ENCODE assay signal across 12 mouse cellular contexts in the genomic region with DNA sequence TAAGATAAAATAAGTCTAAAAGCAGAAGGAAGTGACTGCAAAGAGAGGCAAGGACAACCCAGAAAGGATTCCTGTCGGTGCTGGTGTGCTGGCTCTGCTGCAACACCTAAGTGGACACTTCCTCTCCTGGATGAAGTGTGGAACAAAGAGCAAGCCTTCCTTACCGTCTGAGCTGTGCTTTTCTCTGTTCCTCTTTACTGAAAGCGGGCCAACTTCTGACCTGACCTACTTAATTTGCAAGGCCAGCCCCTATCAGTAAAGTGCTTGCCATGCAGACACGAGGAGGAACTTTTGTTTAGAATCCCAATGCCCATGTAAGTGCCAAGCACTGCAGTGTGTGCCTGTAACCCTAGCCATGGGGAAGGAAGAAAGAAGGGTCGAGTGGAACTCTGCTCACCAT.
DNase-seq lines count a peak whose midpoint lies in the region; ATAC-seq and TF ChIP-seq lines count a peak whose summit lies in the region.
"Had no signal": no experiment of that assay in that cellular context is flagged by ENCODE, and none has a peak within 500 bp of the region (broad histone marks: within the 10 kb centered on the region; RNA-seq: fewer than 3 reads in every experiment).

No protein-coding gene starts in this region.

- H3K36me3 ChIP-seq in kidney, adult 2 months (ENCODE audit: control insufficient read depth, insufficient read depth, low read length) = peaks cover 7% of the 10 kb centered on the region
- peaks cover 17% of the 10 kb centered on the region for H3K36me3 ChIP-seq in lung, embryonic 16.5 days (ENCODE audit: control insufficient read depth, insufficient read depth, low read length)
- H3K36me3 ChIP-seq in forebrain, embryonic 12.5 days (replicated peaks) = peaks cover 21% of the 10 kb centered on the region
- H3K36me3 ChIP-seq in hindbrain, embryonic 16.5 days (ENCODE audit: control insufficient read depth, insufficient read depth, low read length) = peaks cover 13% of the 10 kb centered on the region

- 21% methylated on average over 5 of the region's 5 CpGs for WGBS in kidney, adult 2 months
- 35% methylated on average over 5 of the region's 5 CpGs for WGBS in lung, embryonic 16.5 days
- WGBS in forebrain, embryonic 12.5 days = 65% methylated on average over 5 of the region's 5 CpGs
- WGBS in hindbrain, embryonic 16.5 days = 67% methylated on average over 5 of the region's 5 CpGs

- no peaks in the 10 kb centered on the region for H3K27me3 ChIP-seq in kidney, adult 2 months (replicated peaks; ENCODE audit: control insufficient read depth, insufficient read depth, low read length)
- H3K27me3 ChIP-seq in lung, embryonic 16.5 days (ENCODE audit: control insufficient read depth, insufficient read depth, low read depth, low read length) = no peaks in the 10 kb centered on the region
- H3K27me3 ChIP-seq in forebrain, embryonic 12.5 days = no peaks in the 10 kb centered on the region
- no peaks in the 10 kb centered on the region for H3K27me3 ChIP-seq in hindbrain, embryonic 16.5 days (replicated peaks; ENCODE audit: control insufficient read depth, insufficient read depth, low read length)
- H3K27me3 ChIP-seq: limb, embryonic 13.5 days had no signal

- H3K9me3 ChIP-seq in lung, embryonic 16.5 days (ENCODE audit: control insufficient read depth, low read length) = peaks cover 5% of the 10 kb centered on the region; the same call in 1 of the 2 replicates
- 0 out of 2 replicates have a peak, but pooled peaks cover 4% of the 10 kb centered on the region for H3K9me3 ChIP-seq in forebrain, embryonic 12.5 days
- H3K9me3 ChIP-seq in hindbrain, embryonic 16.5 days (ENCODE audit: control insufficient read depth, low read length) = peaks cover 3% of the 10 kb centered on the region

- peak; percentile 74 for DNase-seq in kidney, adult 2 months
- no peak for DNase-seq in kidney, adult 18-20 months
- peak; percentile 30 for DNase-seq in adipocyte (ENCODE audit: low spot score)
- DNase-seq in urinary bladder, postnatal 25 days (ENCODE audit: low spot score) = no peak
- DNase-seq: gastrocnemius, postnatal 36 days; thymus, postnatal 4 days had no signal

- H3K4me2 ChIP-seq in lung, embryonic 16.5 days (ENCODE audit: low read depth, low read length) = no peak overlapping the region
- H3K4me2 ChIP-seq in forebrain, embryonic 12.5 days = no peak overlapping the region
- H3K4me2 ChIP-seq in hindbrain, embryonic 16.5 days (ENCODE audit: low read length) = no peak overlapping the region
- H3K4me2 ChIP-seq: limb, embryonic 13.5 days had no signal

- no peak for TF ChIP-seq POLR2A in kidney, adult 2 months (IDR thresholded peaks at IDR 0.05; ENCODE audit: low read depth, low read length)

- TF ChIP-seq CTCF in kidney, adult 2 months (conservative IDR thresholded peaks at IDR 0.05; ENCODE audit: insufficient read depth, insufficient read length, low read depth, low read length) = no peak

- peak; percentile 76 for ATAC-seq in common myeloid progenitor, adult 5-6 weeks (replicated peaks; ENCODE audit: low read depth, poor library complexity, severe bottlenecking)
- ATAC-seq in lung, embryonic 16.5 days (ENCODE audit: low read depth) = no peak
- no peak for ATAC-seq in forebrain, embryonic 12.5 days (ENCODE audit: low FRiP score)
- ATAC-seq in hindbrain, embryonic 16.5 days = no peak

- no peak overlapping the region for H3K27ac ChIP-seq in kidney, adult 2 months (ENCODE audit: insufficient read depth, low read depth, low read length)
- peak overlapping the region; percentile 40 for H3K27ac ChIP-seq in lung, embryonic 16.5 days (ENCODE audit: low read length)
- H3K27ac ChIP-seq in forebrain, embryonic 12.5 days = no peak overlapping the region
- H3K27ac ChIP-seq in hindbrain, embryonic 16.5 days (ENCODE audit: low read depth, low read length) = no peak overlapping the region
- H3K27ac ChIP-seq: embryonic facial prominence, embryonic 10.5 days; limb, embryonic 13.5 days had no signal

- H3K4me3 ChIP-seq in kidney, adult 2 months (ENCODE audit: insufficient read depth, low read depth, low read length) = no peak overlapping the region
- H3K4me3 ChIP-seq in lung, embryonic 16.5 days (ENCODE audit: low read length) = no peak overlapping the region
- H3K4me3 ChIP-seq in forebrain, embryonic 12.5 days (replicated peaks) = no peak overlapping the region
- no peak overlapping the region for H3K4me3 ChIP-seq in hindbrain, embryonic 16.5 days (ENCODE audit: low read length)
- H3K4me3 ChIP-seq: embryonic facial prominence, embryonic 10.5 days; limb, embryonic 13.5 days had no signal

- H3K4me1 ChIP-seq in kidney, adult 2 months (ENCODE audit: control insufficient read depth, insufficient read depth, low read length) = peaks cover 3% of the 10 kb centered on the region; the same call in 1 of the 2 replicates
- no peaks in the 10 kb centered on the region for H3K4me1 ChIP-seq in lung, embryonic 16.5 days (replicated peaks; ENCODE audit: control insufficient read depth, insufficient read depth, low read length)
- no peaks in the 10 kb centered on the region for H3K4me1 ChIP-seq in forebrain, embryonic 12.5 days
- no peaks in the 10 kb centered on the region for H3K4me1 ChIP-seq in hindbrain, embryonic 16.5 days (ENCODE audit: control insufficient read depth, insufficient read depth, low read depth, low read length)
- H3K4me1 ChIP-seq: embryonic facial prominence, embryonic 10.5 days; limb, embryonic 13.5 days had no signal

- no peak overlapping the region for H3K9ac ChIP-seq in lung, embryonic 16.5 days (ENCODE audit: low read length)
- no peak overlapping the region for H3K9ac ChIP-seq in forebrain, embryonic 12.5 days
- no peak overlapping the region for H3K9ac ChIP-seq in hindbrain, embryonic 16.5 days (ENCODE audit: low read depth, low read length)
- H3K9ac ChIP-seq: limb, embryonic 13.5 days had no signal

Comparison
In these comparisons a context has a peak if more than half of its experiments do, and no peak if none do; other contexts are left out.
1. DNase-seq: peak in kidney, adult 2 months (single experiment) and adipocyte (single experiment); none in kidney, adult 18-20 months (single experiment) and urinary bladder, postnatal 25 days (single experiment).